Mouse (Mus musculus) hindbrain, embryonic 16.5 days (tissue): ENCODE results near the gene Zkscan3. TPM values are rescaled to one million over a fixed set of nuclear protein-coding genes. Genes with fewer than 3 reads are reported as not detected.
"Not testable (repeated sequence)": the region's sequence is repeated elsewhere in the genome, so short reads cannot be mapped to it uniquely, and the experiment has no call there.

ENCODE experiments used
- ATAC-seq: fragments of 200-750 bp; cut with Nextera tagmentation; 2 replicates; pipeline ENCODE4 v1.8.0; 2017; ENCODE audit warnings: moderate TSS enrichment, moderate library complexity
- H3K27ac ChIP-seq: fragments of 300-500 bp; sonication (generic); 2 replicates; pipeline ENCODE4 v1.5.1; 2014; ENCODE audit warnings: low read depth, mild to moderate bottlenecking, control low read depth, low read length, moderate library complexity
- H3K27me3 ChIP-seq: fragments of 300-500 bp; sonication (generic); replicated peaks from 2 replicates; pipeline ENCODE4 v1.6.1; 2014; ENCODE audit warnings: low read length; ENCODE audit not compliant: control insufficient read depth, insufficient read depth
- H3K36me3 ChIP-seq: fragments of 300-500 bp; sonication (generic); 2 replicates; pipeline ENCODE4 v1.6.1; 2014; ENCODE audit warnings: mild to moderate bottlenecking, low read length, moderate library complexity, mixed read lengths; ENCODE audit not compliant: control insufficient read depth, insufficient read depth
- H3K4me1 ChIP-seq: fragments of 300-500 bp; sonication (generic); 2 replicates; pipeline ENCODE4 v1.6.1; 2014; ENCODE audit warnings: low read depth, low read length; ENCODE audit not compliant: control insufficient read depth, insufficient read depth
- H3K4me2 ChIP-seq: fragments of 300-500 bp; sonication (generic); 2 replicates; pipeline ENCODE4 v1.6.1; 2014; ENCODE audit warnings: mild to moderate bottlenecking, low read length, control low read depth, moderate library complexity
- H3K4me3 ChIP-seq: fragments of 300-500 bp; sonication (generic); 2 replicates; pipeline ENCODE4 v1.5.1; 2014; ENCODE audit warnings: mild to moderate bottlenecking, low read length, control low read depth, moderate library complexity
- H3K9ac ChIP-seq: fragments of 300-500 bp; sonication (generic); 2 replicates; pipeline ENCODE4 v1.6.1; 2014; ENCODE audit warnings: low read depth, mild to moderate bottlenecking, control low read depth, low read length, moderate library complexity
- H3K9me3 ChIP-seq: fragments of 300-500 bp; sonication (generic); 2 replicates; pipeline ENCODE4 v1.6.1; 2014; ENCODE audit warnings: mild to moderate bottlenecking, low read length, moderate library complexity; ENCODE audit not compliant: control insufficient read depth
- WGBS: fragments of 180-500 bp; shearing (Covaris S2); extraction: QIAGEN DNeasy Blood & Tissue Kit; methylation state at CpG from one replicate; pipeline ENCODE4 v1.1.7; 2014; 5-methylcytosine and 5-hydroxymethylcytosine counted together
- polyA plus RNA-seq: library from polyadenylated mRNA; unstranded; fragments of >200 nt; fragmentation: Nextera tagmentation; extraction: Ambion mirVana; gene quantifications from 2 replicates; pipeline ENCODE4 v1.2.1, GENCODE M21; 2015

Gene Zkscan3
- polyA plus RNA-seq, 1 experiment from 2014 or later: 60.5 TPM

- peaks cover 17% of the 10 kb centered on the region for H3K4me1 ChIP-seq
- WGBS: 14% methylated on average over 12 of the region's 12 CpGs
- peak overlapping the region; percentile 92 for H3K4me3 ChIP-seq
- no peaks in the 10 kb centered on the region for H3K9me3 ChIP-seq
- H3K9ac ChIP-seq: peak overlapping the region; percentile 93
- no peaks in the 10 kb centered on the region; the same call in 1 of the 2 replicates for H3K36me3 ChIP-seq
- peak overlapping the region; percentile 82 for H3K4me2 ChIP-seq
- ATAC-seq: peak; percentile 45
- no peaks in the 10 kb centered on the region for H3K27me3 ChIP-seq
- H3K27ac ChIP-seq: peak overlapping the region; percentile 80
Observed at GRCm38 (mm10) chr13:21401636-21402286, 794 bp downstream of the Zkscan3 start.

DNA sequence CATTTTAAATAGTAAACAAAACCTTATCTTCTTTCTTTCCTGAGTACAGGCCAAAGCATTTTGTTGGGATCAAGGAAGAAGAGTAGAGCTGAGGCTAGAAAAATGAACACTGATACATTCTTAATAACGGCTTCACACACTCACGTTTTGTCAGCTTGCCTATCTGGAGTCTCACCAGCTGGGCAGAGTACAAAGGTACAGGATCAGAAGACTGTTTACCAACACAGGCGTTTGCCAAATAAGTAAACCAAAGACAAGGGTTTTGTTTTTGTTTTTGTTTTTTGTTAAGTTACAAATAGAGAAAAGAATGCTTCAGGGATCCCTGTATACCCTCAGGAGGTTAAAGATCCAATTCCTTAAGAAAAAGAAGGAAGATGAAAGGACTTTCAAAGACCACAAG lies 1.4 kb downstream of the Zkscan3 start:
- H3K4me2 ChIP-seq: peak overlapping the region; percentile 82
- 82% methylated on average over 3 of the region's 3 CpGs for WGBS
- peaks cover 2% of the 10 kb centered on the region; the same call in 1 of the 2 replicates for H3K36me3 ChIP-seq
- no peaks in the 10 kb centered on the region for H3K27me3 ChIP-seq
- H3K9me3 ChIP-seq: no peaks in the 10 kb centered on the region
- peaks cover 17% of the 10 kb centered on the region for H3K4me1 ChIP-seq
- H3K9ac ChIP-seq: no peak overlapping the region
- ATAC-seq: no peak
- no peak overlapping the region for H3K27ac ChIP-seq
- peak overlapping the region; percentile 92 for H3K4me3 ChIP-seq

DNA sequence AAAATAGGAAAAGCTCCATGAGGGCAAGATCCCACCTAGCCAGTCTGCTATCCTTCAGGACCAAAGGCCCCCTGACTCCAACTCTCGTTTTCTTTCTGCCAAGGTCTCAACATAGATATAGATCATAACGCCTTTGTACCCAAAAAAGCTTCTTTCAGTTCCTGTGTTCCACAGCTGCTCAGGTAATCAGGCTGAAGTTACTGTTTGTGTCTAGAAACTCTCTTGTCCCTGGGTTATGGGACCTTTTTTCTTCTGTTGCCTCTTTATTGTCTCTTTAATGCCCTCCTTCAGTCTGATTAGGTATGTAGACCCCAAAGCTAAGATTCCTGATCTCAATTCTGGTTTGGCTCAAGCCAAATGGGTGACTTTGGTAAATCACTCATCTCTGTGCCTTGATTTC lies 5.1 kb downstream of the Zkscan3 start:
- ATAC-seq: no peak
- peaks cover 24% of the 10 kb centered on the region for H3K36me3 ChIP-seq
- WGBS: 96% methylated on average over 2 of the region's 2 CpGs

GRCm38 (mm10) chr13:21396048-21396447 lies 6.5 kb downstream of the Zkscan3 start:
- not testable (repeated sequence) for H3K4me2 ChIP-seq, ATAC-seq, H3K27ac ChIP-seq, H3K27me3 ChIP-seq, H3K9ac ChIP-seq, H3K9me3 ChIP-seq, H3K4me3 ChIP-seq
- WGBS: 94% methylated on average over 14 of the region's 18 CpGs
- H3K4me1 ChIP-seq: peaks cover 10% of the 10 kb centered on the region
- peaks cover 38% of the 10 kb centered on the region for H3K36me3 ChIP-seq

More for the DNA sequence above, 5.1 kb downstream of the Zkscan3 start:
- Histone ChIP-seq H3K9ac (no peak overlapping the region), H3K27me3 (no peaks in the 10 kb centered on the region), H3K9me3 (no peaks in the 10 kb centered on the region), H3K4me1 (peaks cover 17% of the 10 kb centered on the region), H3K4me3 (no peak overlapping the region), H3K27ac (no peak overlapping the region), H3K4me2 (no peak overlapping the region)

GRCm38 (mm10) chr13:21395623-21396022 lies 6.9 kb downstream of the Zkscan3 start:
- ATAC-seq: no peak
- no peak overlapping the region for H3K27ac ChIP-seq
- no peak overlapping the region for H3K9ac ChIP-seq
- no peak overlapping the region for H3K4me3 ChIP-seq
- peaks cover 40% of the 10 kb centered on the region for H3K36me3 ChIP-seq
- H3K9me3 ChIP-seq: no peaks in the 10 kb centered on the region
- H3K4me2 ChIP-seq: no peak overlapping the region
- H3K27me3 ChIP-seq: no peaks in the 10 kb centered on the region
- peaks cover 9% of the 10 kb centered on the region for H3K4me1 ChIP-seq
- WGBS: 93% methylated on average over 6 of the region's 6 CpGs

DNA sequence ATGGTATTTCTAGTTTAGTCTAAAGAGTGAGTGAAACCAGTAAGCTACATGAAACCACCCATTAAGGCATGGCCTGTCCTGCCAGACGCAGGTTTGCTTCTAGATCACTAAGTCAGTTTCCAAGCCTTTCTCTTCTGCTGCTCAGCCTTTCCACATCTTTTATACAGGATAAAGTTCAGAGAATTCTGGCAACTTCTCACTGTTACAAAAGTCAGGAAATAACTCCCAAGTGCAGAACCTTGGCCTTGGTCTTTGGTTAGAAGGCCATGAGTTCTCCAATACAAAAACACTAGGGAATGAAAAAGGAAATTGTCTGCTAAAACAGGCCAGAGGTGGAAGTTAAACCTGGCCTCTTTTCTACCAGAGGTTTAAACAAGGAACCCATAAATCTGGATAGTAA lies 7.3 kb downstream of the Zkscan3 start:
- no peak for ATAC-seq
- 91% methylated on average over 1 of the region's 1 CpGs for WGBS
- H3K4me1 ChIP-seq: peaks cover 8% of the 10 kb centered on the region
- H3K27me3 ChIP-seq: no peaks in the 10 kb centered on the region
- no peak overlapping the region for H3K4me3 ChIP-seq
- H3K4me2 ChIP-seq: no peak overlapping the region
- H3K27ac ChIP-seq: no peak overlapping the region
- no peak overlapping the region for H3K9ac ChIP-seq
- no peaks in the 10 kb centered on the region for H3K9me3 ChIP-seq
- H3K36me3 ChIP-seq: peaks cover 44% of the 10 kb centered on the region

DNA sequence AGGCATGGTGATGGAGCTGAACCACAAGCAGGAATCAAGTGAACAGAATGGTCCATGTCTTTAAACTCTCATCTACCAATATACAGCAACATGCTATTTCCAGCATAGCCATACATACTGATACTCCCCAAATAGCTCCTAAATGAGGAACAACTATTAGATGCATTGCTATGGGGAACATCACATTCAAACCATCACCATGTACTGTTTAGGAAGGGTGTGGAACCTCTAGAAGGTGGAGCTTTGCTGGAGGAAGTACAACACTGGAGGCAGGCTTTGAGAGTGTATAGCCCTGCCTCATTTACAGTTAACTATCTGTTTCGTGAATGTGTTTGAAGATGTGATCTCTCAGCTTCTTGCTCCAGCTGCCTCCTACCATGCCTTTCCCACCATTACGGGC lies 24.8 kb downstream of the Zkscan3 start:
- H3K36me3 ChIP-seq: no peaks in the 10 kb centered on the region
- no peak overlapping the region for H3K4me3 ChIP-seq
- no peak for ATAC-seq
- H3K27me3 ChIP-seq: no peaks in the 10 kb centered on the region
- no peaks in the 10 kb centered on the region for H3K4me1 ChIP-seq
- 88% methylated on average over 2 of the region's 2 CpGs for WGBS
- H3K9ac ChIP-seq: no peak overlapping the region
- no peaks in the 10 kb centered on the region for H3K9me3 ChIP-seq
- H3K27ac ChIP-seq: no peak overlapping the region
- no peak overlapping the region for H3K4me2 ChIP-seq

GRCm38 (mm10) chr13:21372700-21373099 lies 29.9 kb downstream of the Zkscan3 start:
- Histone ChIP-seq H3K27me3 (no peaks in the 10 kb centered on the region), H3K9ac (no peak overlapping the region), H3K27ac (no peak overlapping the region), H3K4me2 (no peak overlapping the region), H3K4me1 (no peaks in the 10 kb centered on the region), H3K36me3 (peaks cover 17% of the 10 kb centered on the region), H3K9me3 (no peaks in the 10 kb centered on the region), H3K4me3 (no peak overlapping the region)
- ATAC-seq: no peak
- 92% methylated on average over 2 of the region's 2 CpGs for WGBS

DNA sequence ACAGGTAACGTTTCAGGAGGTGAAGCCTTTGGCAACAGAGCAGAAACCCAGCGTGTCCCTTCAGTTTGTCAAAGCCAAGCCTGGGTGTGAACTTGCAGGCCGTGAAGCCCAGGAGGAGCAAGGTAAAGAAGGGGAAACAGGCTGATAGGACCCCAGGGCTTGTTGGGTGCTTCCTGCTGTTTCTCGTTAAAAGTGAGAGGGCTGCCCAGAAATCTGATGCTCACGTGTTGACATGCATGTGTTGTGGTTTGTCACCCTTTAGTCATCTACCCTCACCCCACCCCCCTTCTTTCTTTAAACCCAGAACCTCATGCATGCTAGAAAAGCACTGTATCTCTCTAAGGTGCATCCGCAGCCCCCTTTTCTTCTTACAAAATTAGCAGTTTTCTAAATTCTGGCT lies 35.9 kb downstream of the Zkscan3 start:
- no peak overlapping the region for H3K27ac ChIP-seq
- 84% methylated on average over 6 of the region's 6 CpGs for WGBS
- H3K4me1 ChIP-seq: peaks cover 17% of the 10 kb centered on the region
- H3K9ac ChIP-seq: no peak overlapping the region
- no peaks in the 10 kb centered on the region for H3K27me3 ChIP-seq
- H3K36me3 ChIP-seq: peaks cover 17% of the 10 kb centered on the region
- no peak overlapping the region for H3K4me2 ChIP-seq
- no peaks in the 10 kb centered on the region for H3K9me3 ChIP-seq
- no peak overlapping the region for H3K4me3 ChIP-seq
- no peak for ATAC-seq
